Mouse (Mus musculus): ENCODE results near the gene Entpd3. TPM values are rescaled to one million over a fixed set of nuclear protein-coding genes. Genes with fewer than 3 reads are reported as not detected.

The Entpd3 gene
- total RNA-seq (2021), result not detected

DNA sequence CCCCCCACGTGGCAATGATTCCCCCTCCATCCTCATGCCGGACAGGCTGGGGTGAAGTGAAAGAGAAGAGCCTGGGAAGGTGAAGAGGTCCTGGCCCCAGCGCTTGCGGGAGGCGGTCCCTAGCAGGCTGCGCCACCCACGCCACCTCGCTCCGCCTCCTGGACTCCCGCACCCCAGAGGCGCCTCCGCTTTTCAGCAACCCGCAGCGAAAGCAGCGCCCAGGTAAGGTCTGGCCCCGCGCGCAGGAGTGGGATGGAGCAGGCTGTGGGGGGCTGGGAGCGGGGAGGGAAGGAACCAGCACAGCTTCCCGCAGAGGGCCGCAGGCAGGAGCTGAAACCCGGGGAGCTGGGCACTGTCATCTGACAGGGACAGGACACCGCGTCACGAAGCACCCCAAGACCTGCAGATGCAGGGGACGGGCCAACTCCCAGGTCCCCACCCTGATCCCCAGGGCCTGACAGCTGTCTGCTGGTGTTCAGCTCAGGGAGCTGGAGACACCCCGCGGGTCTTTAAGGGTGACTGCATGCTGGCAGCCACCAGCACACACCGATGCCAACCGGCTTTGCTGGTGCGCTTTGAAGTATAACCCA, at the start of gene Entpd3:
Entpd3 (plus strand) TSS at position 157 of the 590 bp plus-strand sequence.
- DNase-seq, result peak; percentile 2 to 7

DNA sequence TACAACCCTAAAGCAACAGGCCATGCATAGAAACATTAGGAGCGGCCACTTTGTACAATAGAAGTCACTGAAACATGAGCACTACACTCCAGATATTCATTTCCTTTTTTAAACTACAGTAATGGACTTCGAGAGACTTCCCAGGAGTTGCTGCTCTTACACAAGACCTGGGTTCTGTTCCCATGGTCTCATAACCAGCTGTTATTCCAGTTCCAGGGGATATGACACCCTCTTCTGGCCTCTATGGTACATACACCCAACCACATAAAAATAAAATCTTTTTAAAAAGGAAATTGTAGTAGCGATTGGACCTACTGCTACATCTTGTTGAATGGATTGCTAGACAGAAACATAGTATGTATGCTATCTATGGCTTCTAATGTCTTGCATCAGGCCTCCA, 48.1 kb upstream of the Entpd3 start:
- intact Hi-C loops (cut with DNase I), result loop anchor here (10.0 kb wide), 1 partner anchor 357 kb away; no protein-coding TSS in a partner anchor
- DNase-seq, result no peak

More for the DNA sequence above, at the start of gene Entpd3:
- intact Hi-C loops (cut with DNase I), result no loop called here

DNA sequence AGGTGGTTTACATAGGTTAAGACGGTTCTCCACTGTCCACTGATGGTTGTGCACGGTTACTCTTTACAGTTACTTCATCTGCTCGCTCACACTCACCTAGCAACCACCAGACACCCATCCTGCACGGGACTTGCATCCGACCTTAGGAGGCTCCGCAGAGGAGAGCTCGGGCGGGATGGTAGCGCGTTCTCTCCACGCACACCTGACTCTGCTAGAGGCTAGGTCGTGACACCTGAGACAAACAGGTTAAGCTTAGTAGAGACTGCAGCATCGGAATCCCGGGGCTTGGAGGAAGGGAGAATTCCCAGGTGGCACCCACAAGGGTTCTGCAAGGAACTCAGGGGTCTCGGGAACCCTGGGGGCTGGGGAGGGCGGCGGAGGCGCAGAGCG, 47.6 kb upstream of the Entpd3 start, which contains the start of gene Eif1b:
Eif1b (plus strand) TSS at position 223 of the 390 bp plus-strand sequence.
- no peak for DNase-seq
- intact Hi-C loops (cut with DNase I), result loop anchor here (10.0 kb wide), 1 partner anchor 357 kb away; no protein-coding TSS in a partner anchor

DNA sequence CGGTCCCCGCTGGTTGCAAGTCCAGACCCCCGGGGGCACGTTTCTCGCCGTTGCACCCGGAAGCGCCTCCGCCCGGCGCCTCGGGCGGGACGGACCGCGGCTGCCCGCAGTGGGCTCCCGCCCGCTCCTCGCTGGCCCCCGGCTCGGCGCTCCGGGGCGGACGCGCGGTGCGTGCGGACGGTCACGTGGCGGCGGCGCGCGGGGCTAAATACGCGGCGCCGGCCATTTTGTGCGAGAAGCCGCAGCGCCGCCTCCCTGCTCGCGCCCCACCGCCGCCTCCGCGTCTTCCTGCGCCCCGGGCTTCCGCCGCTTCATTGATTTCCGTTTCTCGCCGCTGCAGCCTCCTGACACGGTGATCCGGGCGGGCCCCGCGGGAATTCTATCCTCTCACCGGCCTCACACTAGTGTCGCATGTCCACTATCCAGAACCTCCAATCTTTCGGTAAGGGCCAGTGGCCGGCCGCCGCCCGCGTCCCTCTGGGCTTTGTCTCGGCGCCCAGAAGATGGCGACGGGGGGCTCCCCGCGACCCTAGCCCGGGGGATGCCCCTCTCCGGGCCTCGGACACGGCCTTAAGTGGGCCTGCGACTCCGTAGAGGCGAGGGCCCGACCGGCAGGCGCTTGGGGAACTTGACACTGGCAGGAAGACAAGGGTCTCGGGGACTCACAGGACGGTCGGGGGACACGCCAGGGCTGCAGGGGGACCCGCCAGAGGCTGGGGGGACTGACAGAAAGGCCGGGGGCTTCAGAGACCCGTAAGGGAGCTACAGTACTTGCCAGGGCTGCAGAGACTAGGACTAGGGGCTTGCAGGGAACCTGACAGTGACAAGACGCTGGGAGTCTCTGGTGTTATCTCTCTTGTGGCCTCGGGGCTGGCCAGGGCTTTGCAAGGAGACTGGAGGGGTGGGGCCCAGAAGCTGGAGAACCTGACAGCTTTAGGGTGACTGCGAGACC, 46.9 kb upstream of the Entpd3 start:
- DNase-seq, result peak; percentile 85 to 87
- intact Hi-C loops (cut with DNase I), result loop anchor here (10.0 kb wide), 1 partner anchor 358 kb away; no protein-coding TSS in a partner anchor

DNA sequence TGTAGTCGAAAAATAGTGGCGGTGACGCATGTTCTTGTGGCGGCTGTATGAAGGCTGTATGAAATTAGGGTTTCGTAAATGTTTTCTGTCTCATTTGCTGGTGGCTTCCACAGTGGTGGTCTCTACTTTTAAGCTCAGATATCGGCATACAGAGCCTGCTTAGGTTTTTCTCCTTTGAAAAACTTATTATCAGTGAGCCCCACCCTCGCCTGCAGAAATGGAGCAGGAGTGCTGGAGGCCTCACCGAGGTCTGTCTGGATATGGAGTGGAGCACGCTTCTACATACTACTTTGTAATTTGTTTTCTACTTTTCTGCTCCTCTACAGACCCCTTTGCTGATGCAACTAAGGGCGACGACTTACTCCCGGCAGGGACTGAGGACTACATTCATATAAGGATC, 45.8 kb upstream of the Entpd3 start:
- no peak for DNase-seq
- intact Hi-C loops (cut with DNase I), result loop anchor here (10.0 kb wide), 1 partner anchor 359 kb away; no protein-coding TSS in a partner anchor

DNA sequence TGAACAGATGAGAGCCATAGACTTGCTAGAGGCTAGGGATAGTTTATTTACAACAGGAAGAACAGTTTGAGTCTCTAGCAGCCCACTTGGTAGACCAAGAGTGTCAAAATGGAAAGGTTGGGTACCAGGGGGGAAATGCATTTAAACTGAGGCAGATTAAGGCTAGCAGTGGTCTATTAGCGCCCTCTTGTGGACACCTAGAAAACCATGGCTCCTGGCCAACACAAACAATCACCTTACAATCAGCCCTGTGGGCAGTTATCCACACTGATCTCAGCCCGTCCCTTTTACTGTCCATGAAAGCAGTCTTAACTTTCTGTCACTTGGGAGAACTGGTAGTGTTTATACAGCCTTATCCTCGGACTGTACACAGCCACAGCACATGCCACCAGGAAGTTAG, 42.9 kb upstream of the Entpd3 start:
- intact Hi-C loops (cut with DNase I), result loop anchor here (1.0 to 10.0 kb wide), 2 partner anchors 62 to 362 kb away; no protein-coding TSS in a partner anchor
- peak; percentile 75 to 85 for DNase-seq

DNA sequence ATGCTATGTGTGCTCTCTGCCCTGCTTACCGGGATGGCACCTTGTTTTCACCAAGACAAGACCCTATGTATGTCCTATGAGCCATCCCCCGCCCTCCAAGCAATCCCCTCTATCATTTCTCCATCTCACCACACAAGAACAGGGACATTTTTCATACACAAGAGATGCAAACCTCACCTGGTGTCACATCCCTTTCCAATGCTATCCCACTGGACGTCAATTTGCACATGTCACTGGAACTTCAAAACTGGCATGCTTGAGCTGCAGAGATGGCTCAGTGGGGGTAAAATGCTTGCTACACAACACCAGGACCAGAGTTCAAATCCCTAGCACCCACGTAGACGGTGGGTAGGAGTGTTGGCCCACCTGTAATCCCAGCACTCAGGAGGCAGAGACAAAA, 41.6 kb upstream of the Entpd3 start:
- intact Hi-C loops (cut with DNase I), result loop anchor here (10.0 kb wide), 1 partner anchor 363 kb away; no protein-coding TSS in a partner anchor
- DNase-seq, result no peak

DNA sequence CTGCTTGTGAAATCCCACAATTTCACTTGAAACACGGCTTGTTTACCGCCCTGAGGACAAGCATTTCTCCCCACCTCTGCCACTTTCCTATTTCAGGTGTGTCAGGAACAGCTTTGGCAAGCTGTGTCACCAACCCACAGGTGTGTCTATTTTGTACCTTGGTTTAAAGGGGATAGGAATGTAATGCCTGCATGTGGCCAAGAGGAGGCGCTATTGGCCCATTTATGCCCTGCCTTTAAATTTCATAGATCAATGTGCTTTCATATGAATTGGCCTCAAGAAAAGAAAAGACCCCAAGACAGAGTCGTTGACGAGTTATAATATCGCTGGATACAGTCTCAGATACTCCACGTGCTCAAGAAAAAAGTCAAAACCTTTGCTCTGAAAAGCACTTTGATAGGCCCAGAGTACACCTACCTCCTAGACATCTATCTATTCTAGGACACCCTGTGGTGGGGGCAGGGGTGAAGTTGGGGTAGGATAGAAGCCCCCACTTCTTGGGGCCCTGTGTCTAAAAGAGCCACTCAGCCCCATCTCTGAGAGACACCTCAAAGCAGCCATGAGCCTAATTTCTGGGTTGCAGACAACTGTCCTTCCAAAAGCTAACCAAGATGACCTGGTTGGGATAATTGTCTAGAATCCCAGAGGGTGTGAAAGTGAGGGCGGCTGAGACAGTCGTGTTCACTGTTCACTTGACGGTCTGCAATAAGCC, 38.3 kb upstream of the Entpd3 start:
- intact Hi-C loops (cut with DNase I), result loop anchor here (10.0 kb wide), 1 partner anchor 873 kb away; no protein-coding TSS in a partner anchor
- DNase-seq, result no peak

DNA sequence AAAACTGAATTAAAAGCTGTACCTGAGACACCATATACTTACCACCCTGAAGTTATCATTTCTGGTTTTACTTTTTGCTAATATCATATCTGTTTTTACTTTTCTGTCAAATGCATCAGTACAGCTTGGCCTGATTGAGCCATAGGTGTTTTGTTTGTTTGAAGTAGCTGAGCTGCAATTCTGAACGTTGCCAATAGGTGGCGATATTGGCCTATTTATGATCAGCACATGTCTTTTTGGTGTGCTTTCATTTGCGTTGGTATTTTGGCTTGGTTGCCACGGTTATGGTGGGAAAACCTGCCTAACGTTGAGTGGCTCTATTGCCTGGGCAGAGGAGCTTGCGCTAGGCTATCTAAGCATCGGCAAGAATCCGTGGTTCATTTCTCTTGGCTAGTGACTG, 37.6 kb upstream of the Entpd3 start:
- intact Hi-C loops (cut with DNase I), result loop anchor here (1.0 to 10.0 kb wide), 3 partner anchors 68 to 873 kb away; no protein-coding TSS in a partner anchor
- peak; percentile 68 to 86 for DNase-seq

DNA sequence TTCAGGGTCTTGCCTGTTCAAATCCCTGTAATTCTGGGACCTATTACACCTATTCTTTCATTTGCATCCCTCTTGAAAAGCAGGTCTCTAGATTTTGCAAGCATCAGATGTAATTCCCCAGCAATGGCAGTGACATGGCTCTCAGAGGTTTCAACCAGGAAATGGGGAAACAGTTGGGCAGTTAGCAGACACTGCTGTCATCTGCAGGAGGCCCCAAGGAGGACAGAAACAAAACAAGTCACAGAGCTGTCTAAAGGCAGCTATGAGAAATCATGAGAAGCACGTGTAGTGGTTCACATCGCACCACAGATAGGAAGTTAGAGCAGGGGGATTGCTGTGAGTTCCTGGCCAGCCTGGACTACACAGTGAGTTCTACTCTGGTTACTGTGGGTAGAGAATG, 35.2 kb upstream of the Entpd3 start:
- intact Hi-C loops (cut with DNase I), result loop anchor here (10.0 kb wide), 1 partner anchor 870 kb away; no protein-coding TSS in a partner anchor
- DNase-seq, result no peak

DNA sequence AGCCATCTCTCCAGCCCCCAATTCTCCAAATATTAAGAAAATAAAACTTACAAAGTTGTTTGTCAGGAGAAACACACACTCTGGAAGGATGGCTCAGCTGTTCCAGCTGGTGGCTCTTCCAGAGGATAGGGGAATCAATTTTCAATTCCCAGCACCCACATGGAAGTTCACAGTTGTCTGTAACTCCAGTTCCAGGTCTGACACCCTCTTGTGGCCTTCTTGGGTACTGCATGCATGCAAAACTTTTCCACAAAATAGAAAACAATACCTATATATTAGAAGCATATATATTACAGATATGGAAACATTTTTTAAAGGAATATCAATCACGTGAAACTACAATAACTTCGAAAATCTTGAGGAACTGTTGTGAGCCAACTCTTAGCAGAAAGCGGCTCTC, 27.8 kb upstream of the Entpd3 start:
- intact Hi-C loops (cut with DNase I), result no loop called here
- DNase-seq, result peak in 1 of 2 experiments; percentile 43

DNA sequence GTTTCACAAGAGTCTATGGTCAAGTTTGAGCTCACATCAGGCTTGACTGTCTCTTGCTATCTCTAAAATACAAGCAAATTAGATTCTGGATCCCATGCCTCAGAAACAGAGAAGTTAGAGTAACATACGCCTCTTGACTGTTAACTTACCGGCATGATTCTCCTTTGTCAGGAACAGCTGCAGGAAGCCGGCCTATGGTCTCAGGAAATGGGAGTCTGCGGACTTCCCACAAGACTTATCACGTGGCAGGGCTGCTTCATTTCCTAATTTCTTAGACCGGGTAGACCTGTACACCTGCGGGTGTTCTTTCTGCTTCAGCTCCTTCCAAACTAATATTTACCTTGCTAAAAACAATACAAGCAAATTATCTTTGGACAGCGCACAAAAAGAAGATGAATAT, 22.9 kb upstream of the Entpd3 start:
- DNase-seq, result no peak
- intact Hi-C loops (cut with DNase I), result no loop called here

DNA sequence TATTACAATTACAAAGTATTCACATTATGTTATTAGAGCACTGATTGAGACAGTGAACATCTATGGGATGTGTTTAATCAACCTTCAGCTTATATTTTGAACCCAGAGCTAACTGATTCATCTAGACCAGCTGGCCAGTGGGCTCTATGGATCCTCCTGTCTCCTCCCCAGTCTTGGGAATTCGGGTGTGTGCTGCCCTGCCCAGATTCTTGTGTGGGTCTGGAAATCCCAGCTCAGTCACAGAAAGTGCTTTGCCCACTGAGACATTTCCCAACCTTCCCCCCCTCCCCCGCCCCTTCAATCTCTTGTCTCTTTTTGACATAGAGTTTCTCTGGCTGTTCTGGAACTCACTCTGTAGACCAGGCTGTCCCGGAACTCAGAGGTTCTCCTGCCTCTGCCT, 20.7 kb upstream of the Entpd3 start:
- no peak for DNase-seq
- intact Hi-C loops (cut with DNase I), result no loop called here

DNA sequence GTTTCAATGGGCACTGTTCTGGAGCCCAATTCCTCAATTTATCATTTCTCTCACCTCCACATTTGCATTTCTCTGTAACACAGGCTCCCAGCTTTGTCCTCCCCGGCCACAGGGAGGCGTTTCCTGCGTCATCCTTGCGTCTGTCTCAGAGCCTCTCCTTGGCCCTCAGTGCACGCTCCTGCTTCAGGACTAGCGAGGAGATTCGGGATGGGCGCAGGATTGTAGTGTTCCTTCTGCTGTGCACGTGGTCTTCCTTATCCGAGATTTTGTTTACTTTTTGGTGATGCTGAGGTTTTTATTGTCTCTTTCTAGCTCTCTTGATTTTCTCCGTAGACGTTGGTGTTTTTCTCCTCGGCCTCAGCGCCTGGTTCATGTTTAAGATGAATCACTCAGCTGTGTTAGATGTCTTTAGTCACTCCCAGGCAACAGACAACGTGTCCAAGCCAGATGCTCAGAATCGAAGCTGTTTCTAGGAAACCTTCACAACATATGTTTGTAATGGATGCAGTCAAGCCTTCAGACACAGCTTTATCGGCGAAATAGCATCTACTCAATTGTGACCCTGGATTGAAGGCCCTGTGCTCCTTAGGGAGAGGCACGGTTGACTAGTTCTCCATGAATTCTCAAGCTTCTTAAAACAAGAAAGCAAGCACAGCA, 20.0 kb upstream of the Entpd3 start:
- DNase-seq, result no peak
- intact Hi-C loops (cut with DNase I), result no loop called here

DNA sequence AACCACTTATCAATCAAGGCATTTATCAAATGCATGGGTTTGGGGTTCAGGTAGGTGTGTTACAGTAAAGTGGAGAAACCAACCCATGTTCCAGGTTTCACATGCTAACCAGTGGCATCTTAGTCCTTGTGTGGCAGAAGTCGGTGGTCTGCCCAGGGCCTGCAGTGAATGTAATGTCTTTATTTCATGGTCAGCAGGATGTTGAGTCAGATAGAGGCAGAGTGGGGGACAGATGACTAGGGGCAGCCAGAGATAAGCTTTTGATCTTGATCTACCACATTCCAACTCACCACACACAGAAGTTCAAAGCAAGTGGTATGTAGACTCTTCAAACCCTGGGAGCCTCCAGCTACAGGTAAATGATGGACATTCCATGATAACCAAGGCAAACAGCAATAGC, 18.5 kb upstream of the Entpd3 start:
- no peak for DNase-seq
- intact Hi-C loops (cut with DNase I), result no loop called here

DNA sequence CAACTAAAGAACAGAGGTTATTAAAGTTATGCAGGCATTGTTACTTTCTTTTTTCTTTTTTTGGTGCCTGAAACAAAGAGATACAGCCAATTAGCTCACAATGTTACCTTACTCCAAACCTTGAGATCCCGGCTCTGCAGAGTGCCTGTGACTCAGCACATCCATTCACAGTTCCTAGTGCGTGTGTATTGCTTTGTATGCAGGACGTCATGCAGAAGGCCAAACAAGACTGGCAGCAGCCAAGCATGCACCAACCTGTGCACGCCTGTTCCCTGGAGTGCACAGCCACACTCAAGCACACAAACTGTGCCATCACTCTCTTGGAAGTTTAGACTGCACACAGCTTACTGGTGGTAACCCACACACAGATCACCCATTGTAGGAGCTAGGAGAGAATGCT, 12.3 kb upstream of the Entpd3 start:
- intact Hi-C loops (cut with DNase I), result no loop called here
- no peak for DNase-seq

DNA sequence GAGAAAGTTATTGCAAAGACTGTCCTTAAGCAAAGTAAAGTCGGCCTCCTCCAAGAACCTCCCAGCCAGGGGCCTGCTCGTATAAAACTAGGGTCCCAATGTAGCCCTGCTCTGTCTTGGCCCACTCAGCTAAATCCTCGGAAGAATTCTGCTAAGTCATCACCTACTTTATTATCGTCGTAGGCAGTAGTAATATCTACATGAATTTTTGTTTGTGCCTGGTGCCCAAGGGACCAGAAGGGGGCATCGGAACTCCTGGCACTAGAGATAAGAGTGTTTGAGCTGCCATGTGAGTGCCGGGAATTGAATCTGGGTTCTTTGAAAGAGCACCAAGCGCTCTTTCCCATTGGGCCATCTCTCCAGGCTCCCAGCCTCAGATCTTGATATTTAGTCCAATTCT, 11.7 kb upstream of the Entpd3 start:
- intact Hi-C loops (cut with DNase I), result no loop called here

DNA sequence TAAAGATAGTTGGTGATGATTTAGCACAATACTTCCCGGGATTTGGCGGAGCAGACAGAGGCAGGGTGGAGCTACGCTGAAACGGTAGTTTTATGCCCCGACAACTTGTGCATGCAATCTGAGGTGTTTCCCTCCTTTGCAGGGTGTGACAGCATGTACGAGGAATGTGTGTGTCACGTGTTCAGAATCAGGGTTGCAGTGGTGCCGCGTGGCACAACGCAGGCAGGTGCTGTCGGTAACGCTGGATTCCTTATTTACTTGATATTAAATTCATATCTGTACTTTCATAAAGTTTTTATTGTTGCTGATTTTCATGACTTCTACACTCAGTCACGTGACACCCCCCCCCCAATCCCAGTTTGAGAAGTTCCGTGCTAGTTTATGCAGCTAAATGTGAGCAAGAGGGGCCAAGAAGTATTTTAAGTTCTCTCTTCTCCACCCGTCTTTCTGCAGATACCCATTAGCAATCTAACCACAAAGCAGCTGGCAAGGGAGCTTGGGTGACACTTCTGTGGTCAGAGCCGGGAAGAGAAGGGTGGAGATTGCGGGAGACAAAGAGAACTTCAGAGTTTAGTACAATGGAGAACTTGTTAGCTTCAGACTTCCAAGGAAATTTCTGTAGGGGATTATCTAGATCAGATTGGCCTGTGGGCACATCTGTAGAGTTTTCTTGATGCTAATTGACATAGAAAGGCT, 10.7 kb upstream of the Entpd3 start:
- no peak for DNase-seq
- intact Hi-C loops (cut with DNase I), result no loop called here

More for the DNA sequence above, 11.7 kb upstream of the Entpd3 start:
- DNase-seq, result no peak

DNA sequence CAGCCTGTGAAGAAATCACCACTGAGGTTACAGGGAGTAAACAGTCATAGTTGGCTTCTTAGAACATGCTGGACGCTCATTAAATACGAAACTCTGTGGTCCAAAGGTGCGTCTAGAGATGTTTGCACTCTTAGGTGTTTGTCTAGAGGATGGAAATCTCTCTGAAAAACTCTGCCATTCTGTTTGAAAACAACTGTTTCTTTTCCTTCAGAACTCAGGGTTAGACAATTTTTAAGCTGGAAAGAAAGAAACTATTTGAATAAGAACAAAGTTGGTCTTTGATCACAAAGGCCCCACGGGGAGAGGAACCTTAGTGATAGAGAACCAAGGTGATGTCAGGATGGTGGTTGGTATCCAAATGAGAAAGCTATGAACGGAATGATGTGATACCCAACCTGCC, 9.1 kb upstream of the Entpd3 start:
- DNase-seq, result no peak
- intact Hi-C loops (cut with DNase I), result no loop called here

DNA sequence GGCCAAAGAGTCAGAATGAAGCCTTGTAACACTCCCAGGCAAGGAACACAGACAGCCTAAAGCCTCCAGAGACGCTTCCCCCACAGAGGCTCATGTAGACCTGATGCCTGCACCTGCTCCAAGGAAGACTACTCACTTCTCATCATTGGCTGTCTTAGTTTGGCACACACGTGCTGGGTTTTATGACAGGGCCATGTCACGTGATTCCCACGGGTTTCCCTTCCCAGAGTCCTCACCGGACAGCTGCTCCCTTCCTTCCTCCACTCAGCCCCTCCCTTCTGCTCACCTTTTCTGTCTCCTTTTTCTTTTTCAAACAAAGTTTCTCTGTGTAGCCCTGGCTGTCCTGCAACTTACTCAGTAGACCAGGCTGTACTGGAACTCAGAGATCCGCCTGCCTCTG, 7.6 kb upstream of the Entpd3 start:
- no peak for DNase-seq
- intact Hi-C loops (cut with DNase I), result no loop called here
